Mouse (Mus musculus) lung, postnatal 0 days (tissue): ENCODE results near the gene Stxbp4.

Experiments used
- CTCF ChIP-seq: IDR thresholded peaks from 2 replicates; pipeline ENCODE4 v1.5.1; 2016; ENCODE audit warnings: antibody characterized with exemption, mild to moderate bottlenecking
- EP300 ChIP-seq: IDR thresholded peaks from 2 replicates; pipeline ENCODE4 v1.6.1; 2016; ENCODE audit warnings: antibody characterized with exemption, mild to moderate bottlenecking, control low read depth

DNA sequence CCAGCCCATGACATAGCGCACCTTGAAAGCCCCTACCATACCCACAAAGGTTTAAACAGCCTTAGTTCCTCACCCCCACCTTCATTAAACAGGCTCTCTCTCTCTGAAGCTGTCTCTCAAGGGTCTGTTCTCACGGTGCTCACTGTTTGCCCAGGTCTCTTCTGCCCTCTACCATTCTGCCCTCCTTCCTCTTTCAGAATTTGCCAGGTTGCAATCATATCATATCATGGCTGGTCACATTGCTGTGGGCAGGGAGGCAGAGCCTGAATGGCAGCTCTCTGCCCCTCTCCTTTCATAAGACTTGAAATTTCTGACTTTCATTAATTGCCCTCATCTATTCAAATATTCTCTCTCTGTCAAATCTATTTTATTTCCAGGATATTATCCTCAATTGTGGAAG, 195.4 kb downstream of the Stxbp4 start:
- no peak for TF ChIP-seq CTCF
- TF ChIP-seq EP300, result no peak
